Mouse (Mus musculus): ENCODE measurements at regions not wholly inside any gene's neighbourhood (a gene's known extent, or its start where the extent isn't known, plus 50 kb on each side); places are given as distances from the start of the nearest gene placed in this dataset.
"Not testable (repeated sequence)": the region's sequence is repeated elsewhere in the genome, so short reads cannot be mapped to it uniquely, and the experiment has no call there.

DNA sequence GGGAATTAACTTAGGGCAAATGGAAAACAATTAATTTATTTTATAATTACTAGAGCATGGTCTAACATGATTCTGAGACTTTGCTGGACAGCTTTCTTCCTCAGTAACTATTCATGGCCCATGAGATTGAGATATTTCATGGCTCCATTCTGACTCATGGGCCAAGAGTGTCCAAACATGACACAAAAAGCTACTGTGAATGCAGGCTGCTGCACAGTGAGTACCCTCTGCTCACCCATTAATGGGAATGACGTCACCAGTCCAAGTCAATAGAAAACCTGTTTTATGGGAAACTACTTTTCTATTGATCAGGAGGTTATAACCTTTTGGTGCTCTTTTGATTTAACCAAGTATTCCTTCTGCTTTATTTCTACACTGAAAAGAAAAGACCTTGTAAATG is 693.6 kb downstream of the Rwdd3 start:
- DNase-seq, result no peak

DNA sequence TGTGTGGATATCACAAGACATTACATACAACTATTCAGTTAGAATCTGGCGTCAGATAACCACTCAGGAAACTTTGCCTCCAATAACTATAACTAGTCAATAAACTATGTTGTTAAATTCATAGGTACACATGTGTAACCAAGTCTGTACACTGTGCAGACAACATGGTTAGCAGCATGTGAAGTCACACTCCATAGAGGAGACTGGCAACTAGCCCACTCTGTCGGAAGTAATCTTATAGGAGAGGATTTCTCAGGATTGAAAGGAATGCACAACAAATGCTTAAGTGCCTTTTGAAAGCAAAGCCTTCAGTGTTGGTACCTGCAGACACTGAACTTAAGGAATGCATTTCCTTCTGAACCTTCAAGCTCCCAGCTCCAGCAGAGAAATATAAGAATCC is 693.0 kb upstream of the Ptbp2 start:
- DNase-seq, result no peak

DNA sequence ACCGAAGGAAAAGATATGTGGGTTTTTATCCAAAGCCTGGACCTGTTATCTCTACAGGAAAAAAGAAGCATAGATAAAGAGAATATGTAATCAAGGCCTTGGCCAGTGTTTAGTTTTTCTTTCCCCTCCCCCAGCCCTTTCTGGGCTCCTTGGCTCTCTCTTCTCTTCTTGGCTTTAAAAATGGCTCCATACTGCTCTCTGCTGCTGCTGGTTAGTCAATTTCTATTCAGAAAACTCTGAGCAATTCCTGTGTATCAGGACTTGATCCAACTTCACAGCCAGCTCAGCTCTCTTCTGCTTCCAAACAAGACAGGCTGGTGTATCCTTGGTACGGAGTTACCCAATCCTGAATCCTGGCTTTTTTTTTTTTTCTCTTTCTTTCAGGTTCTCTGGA is 689.4 kb upstream of the Ptbp2 start:
- DNase-seq, result peak; percentile 71

DNA sequence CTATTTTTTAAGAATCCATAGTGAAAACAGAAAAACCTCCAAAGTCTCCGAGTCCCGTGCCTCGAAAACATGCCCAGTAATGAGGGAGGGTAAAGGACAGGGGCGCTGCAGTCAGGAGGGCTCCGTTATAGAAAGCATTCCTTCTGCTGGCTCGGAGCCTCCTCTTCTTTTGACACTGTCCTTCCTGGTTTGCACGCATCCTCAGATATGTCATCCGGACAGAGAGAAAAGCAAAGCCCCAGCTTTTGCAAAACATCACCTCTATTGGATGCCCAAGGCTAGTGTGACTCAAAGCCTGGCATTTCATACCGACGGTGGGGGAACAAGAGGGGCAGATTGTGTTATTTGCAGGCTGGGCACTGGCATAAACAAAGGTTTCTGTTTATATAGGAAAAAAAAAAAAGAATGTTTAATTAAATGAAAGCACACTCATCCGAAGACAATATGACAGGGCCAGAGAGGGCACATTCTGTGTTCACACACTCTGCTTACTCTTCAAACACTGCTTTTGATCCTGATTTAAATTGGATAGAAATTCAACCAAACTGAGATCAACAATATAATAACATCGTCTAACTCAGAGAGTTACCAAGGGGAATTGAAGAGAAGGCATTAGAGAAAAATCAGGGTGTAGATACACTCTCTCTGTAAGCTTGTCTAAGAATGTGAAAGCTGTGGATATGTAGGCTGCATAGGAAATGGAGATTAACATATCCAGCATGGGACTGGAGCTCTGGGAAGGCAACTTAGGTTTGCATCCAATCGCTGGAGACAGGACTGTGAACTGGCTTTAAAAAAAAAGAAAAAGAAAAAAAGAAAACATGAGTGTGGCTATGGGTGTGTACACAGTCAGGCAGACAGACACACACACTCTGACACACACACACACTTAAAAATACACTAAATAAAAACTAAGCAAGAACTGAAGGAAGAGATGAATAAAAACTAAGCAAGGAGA is 688.7 kb upstream of the Ptbp2 start:
- DNase-seq, result peak; percentile 6

DNA sequence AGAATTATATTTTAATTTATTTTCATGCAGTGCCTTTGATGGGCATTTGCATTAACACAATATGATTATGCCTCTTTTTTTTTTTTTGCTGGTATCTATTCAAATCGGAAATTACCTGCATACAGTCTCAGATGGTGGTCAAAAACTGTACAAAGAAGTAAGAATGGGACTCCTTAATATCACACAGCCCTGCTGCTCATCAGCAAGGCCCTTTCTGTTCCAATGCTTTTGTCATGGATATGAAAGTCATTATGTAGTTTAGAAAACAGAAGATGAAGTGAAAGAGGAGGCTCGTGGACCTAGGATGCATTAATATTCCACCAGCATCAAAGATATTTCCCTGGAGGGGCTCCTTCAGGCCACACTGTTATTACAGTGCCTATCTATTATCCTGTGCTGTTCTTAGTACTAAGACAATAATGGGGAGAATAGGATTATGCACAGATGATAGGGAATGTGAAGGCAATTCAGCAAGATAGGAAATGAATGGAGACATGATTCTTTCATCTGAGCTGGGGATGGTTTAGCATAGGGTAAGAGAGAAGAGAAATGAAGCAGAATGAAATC is 687.7 kb upstream of the Ptbp2 start:
- no peak for DNase-seq

DNA sequence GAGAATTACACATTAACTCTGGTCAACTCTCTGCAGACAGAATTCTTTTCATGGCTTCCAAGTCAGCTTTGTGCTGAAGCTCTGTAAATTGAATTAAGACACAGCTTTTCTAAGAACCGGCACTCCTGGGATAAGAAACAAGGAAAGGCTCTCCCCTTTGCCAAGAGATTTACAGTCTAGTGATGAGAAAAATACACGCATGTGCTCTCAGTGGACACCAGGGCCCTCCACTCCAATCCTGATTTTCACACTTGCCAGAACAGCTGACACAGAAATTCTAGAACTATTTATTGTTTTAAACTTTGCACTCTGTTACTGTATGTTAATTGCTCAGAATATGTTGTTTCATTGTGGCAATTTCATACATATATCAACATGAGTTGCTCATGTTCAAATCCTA is 684.6 kb upstream of the Ptbp2 start:
- no peak for DNase-seq

DNA sequence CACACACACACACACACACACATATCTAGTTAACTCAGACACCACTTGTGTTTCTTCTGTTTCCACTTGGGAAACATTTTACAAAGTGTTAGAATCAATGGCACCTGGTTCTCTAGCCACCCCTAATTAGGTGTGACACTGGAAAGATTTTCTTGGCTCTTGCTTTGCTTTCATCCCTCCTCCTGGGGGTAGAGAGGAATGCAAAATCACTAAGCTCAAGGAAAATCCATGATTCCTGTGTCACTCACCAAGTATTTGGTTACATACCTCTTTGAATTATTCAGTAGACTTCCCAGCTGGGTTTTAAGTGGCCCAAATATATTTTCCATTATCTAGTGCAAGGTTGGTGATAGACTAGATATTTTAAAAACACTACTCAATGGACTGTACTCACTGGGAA is 676.5 kb upstream of the Ptbp2 start:
- no peak for DNase-seq

DNA sequence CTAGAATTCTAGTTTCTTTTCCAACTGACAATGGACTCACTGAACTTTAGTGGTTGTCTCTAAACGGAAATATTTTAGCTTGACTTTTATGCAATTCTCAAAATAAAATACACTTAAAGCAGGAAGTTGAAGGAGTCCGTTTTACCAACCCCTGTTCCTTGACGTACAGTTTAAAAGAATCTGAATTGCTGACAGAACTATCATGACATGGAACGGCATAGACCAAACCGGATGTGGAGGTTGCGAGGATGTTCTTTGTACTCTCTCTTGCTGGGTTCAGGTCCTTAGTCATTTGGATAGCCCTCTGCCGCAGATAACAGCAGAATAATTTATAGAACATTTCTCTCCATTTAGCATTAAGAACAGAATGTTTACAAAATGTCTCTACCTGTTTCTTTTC is 673.6 kb upstream of the Ptbp2 start:
- DNase-seq, result no peak

DNA sequence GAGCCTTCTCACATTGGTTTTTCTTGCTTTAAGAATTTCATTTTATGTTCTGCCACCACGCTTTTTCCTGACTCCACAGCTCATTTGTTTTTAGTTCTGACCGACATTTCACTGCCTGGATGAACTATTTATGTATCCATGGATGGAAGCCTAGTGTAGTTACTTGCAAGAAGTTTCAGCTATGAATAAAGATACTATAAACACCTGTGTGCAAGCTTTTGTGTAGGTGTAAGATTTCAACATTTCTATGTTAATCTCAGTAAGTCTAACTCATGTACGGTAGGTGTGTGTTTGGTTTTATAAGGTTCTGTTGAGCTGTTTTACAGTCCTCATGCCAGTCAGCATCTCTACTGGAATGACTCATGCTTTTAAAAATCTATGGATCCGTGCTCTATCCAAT is 656.9 kb upstream of the Ptbp2 start:
- DNase-seq, result no peak

DNA sequence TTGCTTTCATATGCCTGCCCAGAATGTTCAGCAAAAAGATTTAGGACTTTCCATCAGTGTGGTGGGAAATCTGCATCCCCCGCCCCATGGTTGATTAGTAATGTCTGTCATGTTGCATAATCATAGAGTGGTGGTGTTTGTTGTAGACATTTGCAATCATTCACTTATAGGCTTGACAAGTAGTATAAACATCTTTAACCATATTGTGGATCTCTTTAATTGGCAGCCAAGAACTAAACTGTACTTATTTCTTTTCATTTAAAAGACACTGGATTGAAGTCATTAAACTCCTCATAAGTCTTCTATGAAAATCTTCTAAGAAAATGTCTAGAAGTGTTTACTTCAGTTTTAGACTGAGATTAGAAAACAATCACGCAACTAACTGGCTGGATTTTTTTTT is 646.0 kb upstream of the Ptbp2 start:
- DNase-seq, result no peak

DNA sequence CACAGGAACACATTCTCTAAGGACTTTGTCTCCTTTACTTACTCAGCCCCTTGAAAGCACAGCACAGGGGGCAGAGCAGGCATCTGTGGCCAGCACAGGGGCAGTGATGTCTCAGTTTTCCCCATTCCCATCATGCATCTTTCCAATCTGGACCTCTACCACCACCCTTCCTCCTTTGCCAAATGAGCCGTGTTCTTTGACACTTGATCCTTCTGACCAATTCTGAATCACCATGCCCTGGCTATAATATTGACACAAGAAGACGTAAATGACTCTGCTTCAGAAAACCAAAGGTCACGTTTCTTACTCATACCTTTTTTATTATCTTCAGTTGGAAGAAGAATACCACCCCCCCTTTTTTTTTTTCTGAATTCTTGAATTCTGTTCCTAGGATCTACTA is 632.4 kb upstream of the Ptbp2 start:
- no peak for DNase-seq

DNA sequence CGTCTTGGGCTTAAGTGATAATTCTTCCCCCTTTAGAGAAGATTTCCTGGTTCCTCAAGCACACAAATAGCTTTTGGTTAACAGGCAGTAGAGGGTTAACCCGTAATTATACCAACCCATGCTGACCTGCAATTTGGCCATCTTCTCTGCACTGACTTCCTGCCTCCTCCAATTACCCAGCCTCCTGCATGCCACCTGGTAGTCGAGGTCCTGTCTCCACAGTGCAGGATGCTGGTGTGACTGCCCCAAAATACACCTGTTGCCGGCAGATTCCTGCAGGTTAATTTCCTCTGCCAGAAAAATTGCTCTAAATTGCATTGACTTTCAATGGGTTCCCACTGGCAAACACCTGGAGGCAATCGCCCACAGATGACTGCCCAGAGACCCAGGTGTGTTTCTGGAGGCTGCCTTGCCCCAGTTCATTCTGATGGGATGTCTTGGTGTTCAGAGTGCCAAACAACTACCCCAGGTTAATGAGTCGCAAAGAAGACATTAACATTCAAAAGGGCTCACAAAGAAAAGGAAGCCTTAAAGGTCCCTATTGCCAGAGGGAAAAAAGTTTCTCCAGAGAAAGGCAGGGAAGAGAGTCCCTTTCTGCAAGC is 591.5 kb upstream of the Ptbp2 start:
- DNase-seq, result no peak

DNA sequence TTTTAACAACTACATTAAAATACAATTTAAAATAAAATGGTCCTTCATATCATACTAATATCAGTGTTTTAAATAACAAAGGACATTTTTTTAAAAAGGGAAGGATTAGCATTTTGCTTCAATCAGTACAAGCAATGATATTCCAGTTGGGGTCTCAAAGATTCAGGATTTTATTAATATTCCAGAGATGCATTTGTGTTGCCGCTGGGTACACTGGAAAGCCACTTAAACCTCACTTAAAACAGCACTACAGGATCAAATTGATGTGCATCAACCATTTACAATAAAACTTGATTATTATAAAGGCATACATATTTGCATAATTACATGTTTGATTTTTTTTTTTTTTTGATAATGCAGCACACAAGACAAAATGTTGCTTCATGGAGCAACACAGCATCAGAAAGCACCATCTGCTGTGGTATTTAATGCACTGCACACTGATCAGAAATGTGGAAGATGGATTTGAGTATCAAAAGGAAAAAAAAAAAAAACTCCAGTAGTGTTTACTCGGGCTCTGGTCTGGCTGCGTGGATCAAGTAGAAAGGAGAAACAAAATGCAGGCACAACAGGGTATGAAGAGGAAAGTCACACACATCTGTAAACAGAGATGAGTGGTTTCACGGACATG is 558.6 kb upstream of the Ptbp2 start:
- no peak for DNase-seq

DNA sequence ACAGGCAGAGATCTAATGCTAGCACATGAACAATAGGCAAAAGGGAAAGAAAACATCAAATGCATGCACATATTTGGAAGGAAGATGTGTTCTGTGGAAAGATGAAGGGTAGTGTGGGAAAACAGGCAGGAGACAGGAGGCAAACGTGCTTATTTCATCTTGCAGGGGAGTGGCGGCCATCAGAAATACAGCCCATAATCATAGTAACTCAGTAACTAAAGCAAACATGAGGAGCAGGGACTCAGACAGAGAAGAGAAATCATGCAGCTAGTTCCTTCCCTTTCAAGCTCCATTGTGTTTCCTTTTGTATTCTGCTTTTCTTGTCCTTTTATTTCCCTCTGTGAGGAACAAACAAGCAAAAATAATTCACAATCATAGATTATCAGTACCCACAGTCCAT is 557.6 kb upstream of the Ptbp2 start:
- no peak for DNase-seq

DNA sequence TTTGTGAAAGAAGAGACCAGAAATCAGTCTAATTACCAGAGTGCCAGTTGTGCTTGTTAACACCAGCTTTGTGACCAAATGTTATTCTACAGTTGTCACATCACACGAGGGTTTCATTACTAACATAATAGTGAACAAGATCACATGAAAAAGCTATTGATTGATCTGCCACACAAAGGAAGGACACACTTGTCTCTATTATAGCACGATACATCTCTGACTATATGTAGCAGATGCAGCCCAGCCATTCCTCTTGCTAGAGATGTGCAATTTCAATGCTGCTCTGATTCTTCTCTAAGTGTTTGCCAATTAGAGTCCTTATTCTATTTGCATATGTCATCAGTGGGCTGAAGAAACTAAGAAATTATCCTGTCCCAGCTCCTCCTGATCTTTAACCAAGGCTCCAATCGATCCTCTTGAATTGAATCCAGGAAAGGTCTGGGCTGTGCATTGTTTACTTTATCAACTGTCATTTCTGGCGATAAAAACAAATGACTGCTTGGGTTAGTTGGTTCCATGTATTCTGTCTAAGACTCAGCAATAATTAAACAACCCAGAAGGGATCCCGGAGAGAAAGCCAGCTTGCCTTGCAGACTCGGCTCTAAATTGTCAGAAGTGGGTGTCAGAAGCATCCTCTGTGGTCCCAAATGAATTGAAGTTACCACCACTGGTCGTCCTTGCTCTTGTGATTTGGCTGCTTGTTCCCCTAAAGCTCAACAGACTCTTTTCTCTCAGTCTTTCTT is 551.7 kb upstream of the Ptbp2 start:
- no peak for DNase-seq

DNA sequence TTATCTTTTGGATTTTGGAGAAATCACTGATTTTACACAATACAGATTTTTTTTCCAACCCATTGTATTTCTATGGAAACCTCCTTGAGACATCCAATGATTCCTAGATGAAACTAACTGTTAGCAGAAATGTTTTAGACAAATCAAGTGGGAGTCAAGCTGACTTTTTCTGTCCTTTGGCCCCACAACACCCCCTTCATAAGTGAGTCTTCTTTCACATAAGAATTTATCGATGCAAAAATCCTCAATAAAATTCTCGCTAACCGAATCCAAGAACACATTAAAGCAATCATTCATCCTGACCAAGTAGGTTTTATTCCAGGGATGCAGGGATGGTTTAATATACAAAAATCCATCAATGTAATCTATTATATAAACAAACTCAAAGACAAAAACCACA is 522.8 kb upstream of the Ptbp2 start:
- not testable (repeated sequence) for DNase-seq

DNA sequence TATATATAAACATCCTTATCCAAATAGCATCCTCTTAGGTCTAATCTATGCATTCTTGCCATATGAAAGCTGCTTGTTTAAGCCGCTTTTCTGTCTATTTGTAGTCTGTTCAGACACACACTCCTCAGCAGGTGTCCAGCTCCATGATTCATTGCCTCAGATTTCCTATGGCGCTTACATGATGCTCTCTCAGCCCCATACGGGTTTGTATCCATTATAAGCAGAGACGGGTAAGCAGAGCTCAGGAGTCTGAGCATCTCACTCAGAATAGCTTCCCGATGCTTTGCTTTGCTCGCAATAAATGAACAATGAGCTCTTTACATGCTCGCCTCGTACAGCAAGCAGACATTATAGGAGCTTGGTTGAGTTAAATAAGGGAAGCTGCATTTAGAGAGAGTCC is 521.3 kb upstream of the Ptbp2 start:
- no peak for DNase-seq

Measured in lung, postnatal 10 days (tissue).